Mouse (Mus musculus) neural tube, embryonic 11.5 days (tissue): Measurements from ENCODE around the gene Nop10. TPM values are rescaled to one million over a fixed set of nuclear protein-coding genes. Genes with fewer than 3 reads are reported as not detected.
"Not testable (repeated sequence)": the region's sequence is repeated elsewhere in the genome, so short reads cannot be mapped to it uniquely, and the experiment has no call there.

ENCODE experiments used
- ATAC-seq: fragments of 200-750 bp; cut with Nextera tagmentation; 2 replicates; pipeline ENCODE4 v1.8.0; 2017; ENCODE audit warnings: moderate number of reproducible peaks, mild to moderate bottlenecking, moderate TSS enrichment, moderate library complexity; ENCODE audit not compliant: insufficient read depth, low FRiP score, low TSS enrichment
- DNase-seq: peaks from one replicate; pipeline ENCODE4 v3.0.0-alpha.2; 2015; ENCODE audit warnings: low spot score
- H3K27ac ChIP-seq: fragments of 300-500 bp; sonication (generic); 2 replicates; pipeline ENCODE4 v1.5.1; 2014; ENCODE audit warnings: low read depth, mild to moderate bottlenecking, low read length
- H3K27me3 ChIP-seq: fragments of 300-500 bp; sonication (generic); 2 replicates; pipeline ENCODE4 v1.6.1; 2014; ENCODE audit warnings: mild to moderate bottlenecking, low read length, mixed read lengths; ENCODE audit not compliant: control insufficient read depth, insufficient read depth
- H3K36me3 ChIP-seq: fragments of 300-500 bp; sonication (generic); 2 replicates; pipeline ENCODE4 v1.6.1; 2014; ENCODE audit warnings: mild to moderate bottlenecking, low read length, moderate library complexity, mixed read lengths; ENCODE audit not compliant: control insufficient read depth, insufficient read depth
- H3K4me1 ChIP-seq: fragments of 300-500 bp; sonication (generic); 2 replicates; pipeline ENCODE4 v1.6.1; 2014; ENCODE audit warnings: low read length, mixed read lengths; ENCODE audit not compliant: control insufficient read depth, insufficient read depth
- H3K4me2 ChIP-seq: fragments of 300-500 bp; sonication (generic); 2 replicates; pipeline ENCODE4 v1.6.1; 2014; ENCODE audit warnings: low read depth, mild to moderate bottlenecking, moderate library complexity
- H3K4me3 ChIP-seq: fragments of 300-500 bp; sonication (generic); 2 replicates; pipeline ENCODE4 v1.5.1; 2014; ENCODE audit warnings: low read depth, low read length
- H3K9ac ChIP-seq: fragments of 300-500 bp; sonication (generic); 2 replicates; pipeline ENCODE4 v1.6.1; 2014; ENCODE audit warnings: mild to moderate bottlenecking, low read length
- H3K9me3 ChIP-seq: fragments of 300-500 bp; sonication (generic); 2 replicates; pipeline ENCODE4 v1.6.1; 2016; ENCODE audit warnings: low read length; ENCODE audit not compliant: control insufficient read depth
- WGBS: fragments of 180-500 bp; shearing (Covaris S2); extraction: QIAGEN DNeasy Blood & Tissue Kit; methylation state at CpG from one replicate; pipeline ENCODE4 v1.1.7; 2014; 5-methylcytosine and 5-hydroxymethylcytosine counted together
- polyA plus RNA-seq: library from polyadenylated mRNA; unstranded; fragments of >200 nt; fragmentation: Nextera tagmentation; extraction: Ambion mirVana; gene quantifications from 2 replicates; pipeline ENCODE4 v1.2.1, GENCODE M21; 2014

The Nop10 gene
- polyA plus RNA-seq, 1 experiment from 2014 or later: 167 TPM

DNA sequence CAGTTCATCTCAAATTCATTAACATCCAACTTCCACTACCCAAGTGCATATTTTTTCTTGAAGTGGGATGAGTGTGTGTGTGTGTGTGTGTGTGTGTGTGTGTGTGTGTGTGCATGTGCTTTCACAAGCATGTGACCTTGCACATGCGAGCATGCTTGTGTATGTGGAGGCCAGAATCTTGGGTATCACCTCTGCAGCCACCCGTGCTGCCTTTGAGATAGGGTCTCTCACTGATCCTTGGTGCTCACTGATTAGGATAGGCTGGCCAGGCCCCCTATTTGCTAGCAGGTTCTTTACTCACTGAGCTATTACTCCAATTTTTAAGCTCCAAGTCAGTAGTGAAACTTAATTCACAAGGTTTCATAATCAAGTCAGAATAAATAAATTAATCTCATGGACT lies 11.2 kb downstream of the Nop10 start:
- H3K4me2 ChIP-seq: no peak overlapping the region
- H3K36me3 ChIP-seq: no peaks in the 10 kb centered on the region
- H3K9me3 ChIP-seq: no peaks in the 10 kb centered on the region
- 85% methylated on average over 2 of the region's 2 CpGs for WGBS
- no peaks in the 10 kb centered on the region for H3K4me1 ChIP-seq
- H3K27me3 ChIP-seq: no peaks in the 10 kb centered on the region
- DNase-seq: no peak
- H3K4me3 ChIP-seq: no peak overlapping the region
- no peak for ATAC-seq
- no peak overlapping the region for H3K9ac ChIP-seq
- no peak overlapping the region for H3K27ac ChIP-seq

DNA sequence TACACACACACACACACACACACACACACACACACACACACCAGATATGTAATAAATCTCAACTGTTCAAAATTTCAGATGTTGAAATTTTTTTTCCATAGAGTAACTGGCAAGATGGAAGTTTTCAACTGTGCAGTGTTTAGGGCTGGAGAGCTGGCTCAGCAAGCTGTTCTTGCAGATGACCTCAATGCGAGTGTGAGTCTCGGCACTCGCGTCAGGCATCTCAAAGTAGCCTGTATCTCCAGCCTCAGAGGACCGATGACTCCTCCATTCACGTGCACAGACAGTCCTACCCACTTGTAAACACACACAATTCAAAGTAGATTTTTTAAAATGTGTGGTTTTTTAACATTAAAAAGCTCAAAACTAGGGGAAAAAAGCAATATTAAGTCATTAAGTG lies 11.7 kb downstream of the Nop10 start:
- Histone ChIP-seq H3K27ac (no peak overlapping the region), H3K27me3 (no peaks in the 10 kb centered on the region), H3K9me3 (no peaks in the 10 kb centered on the region), H3K9ac (no peak overlapping the region), H3K4me2 (no peak overlapping the region), H3K36me3 (no peaks in the 10 kb centered on the region), H3K4me3 (no peak overlapping the region), H3K4me1 (no peaks in the 10 kb centered on the region)
- DNase-seq (no peak), ATAC-seq (no peak)
- 86% methylated on average over 6 of the region's 6 CpGs for WGBS

DNA sequence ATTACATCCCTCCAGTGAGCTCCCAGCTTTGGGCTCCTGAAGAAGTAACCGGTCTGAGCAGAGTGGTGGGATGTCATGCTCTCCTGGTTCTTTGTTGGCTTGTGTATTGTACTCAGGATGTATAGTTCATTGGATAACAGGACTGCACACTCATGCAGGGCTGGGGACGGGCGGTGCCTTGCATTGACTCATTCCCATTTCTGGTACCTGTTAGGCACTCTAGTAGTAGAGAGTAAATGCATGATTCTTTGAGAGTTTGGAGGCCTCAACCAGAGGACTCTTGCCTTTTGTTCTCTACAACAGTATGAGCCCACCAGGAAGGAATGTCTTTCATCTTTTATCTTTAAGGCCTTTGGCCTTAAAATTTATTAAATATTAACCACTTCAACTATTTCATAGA lies 15.1 kb downstream of the Nop10 start:
- no peak for ATAC-seq
- Histone ChIP-seq H3K36me3 (no peaks in the 10 kb centered on the region), H3K27me3 (no peaks in the 10 kb centered on the region), H3K4me1 (no peaks in the 10 kb centered on the region), H3K4me3 (no peak overlapping the region), H3K9me3 (no peaks in the 10 kb centered on the region), H3K4me2 (no peak overlapping the region), H3K27ac (no peak overlapping the region), H3K9ac (no peak overlapping the region)
- WGBS: 96% methylated on average over 3 of the region's 3 CpGs
- DNase-seq: no peak

DNA sequence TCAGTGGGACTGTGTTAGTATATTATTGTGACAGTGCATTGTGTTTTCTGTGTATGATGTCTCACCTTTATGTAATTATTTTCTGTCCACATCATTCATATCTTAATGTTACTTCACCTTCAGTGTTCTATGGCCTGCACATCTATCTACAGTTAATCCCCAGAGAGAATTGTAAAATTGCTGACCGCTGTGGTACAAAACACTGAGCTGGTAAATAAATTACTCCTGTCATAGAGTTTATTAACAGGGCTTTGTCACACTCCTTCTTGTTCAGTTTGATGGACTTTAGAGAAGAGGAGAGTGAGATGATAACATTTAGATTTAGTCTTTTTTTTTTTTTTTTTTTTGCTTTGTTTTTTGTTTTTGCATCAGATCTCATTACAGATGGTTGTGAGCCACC lies 21.1 kb downstream of the Nop10 start:
- DNase-seq: no peak
- ATAC-seq: no peak
- Histone ChIP-seq H3K4me1 (no peaks in the 10 kb centered on the region), H3K4me2 (no peak overlapping the region), H3K27ac (no peak overlapping the region), H3K27me3 (no peaks in the 10 kb centered on the region), H3K9me3 (no peaks in the 10 kb centered on the region), H3K4me3 (no peak overlapping the region), H3K36me3 (no peaks in the 10 kb centered on the region), H3K9ac (no peak overlapping the region)
- WGBS: 80% methylated on average over 1 of the region's 1 CpGs

DNA sequence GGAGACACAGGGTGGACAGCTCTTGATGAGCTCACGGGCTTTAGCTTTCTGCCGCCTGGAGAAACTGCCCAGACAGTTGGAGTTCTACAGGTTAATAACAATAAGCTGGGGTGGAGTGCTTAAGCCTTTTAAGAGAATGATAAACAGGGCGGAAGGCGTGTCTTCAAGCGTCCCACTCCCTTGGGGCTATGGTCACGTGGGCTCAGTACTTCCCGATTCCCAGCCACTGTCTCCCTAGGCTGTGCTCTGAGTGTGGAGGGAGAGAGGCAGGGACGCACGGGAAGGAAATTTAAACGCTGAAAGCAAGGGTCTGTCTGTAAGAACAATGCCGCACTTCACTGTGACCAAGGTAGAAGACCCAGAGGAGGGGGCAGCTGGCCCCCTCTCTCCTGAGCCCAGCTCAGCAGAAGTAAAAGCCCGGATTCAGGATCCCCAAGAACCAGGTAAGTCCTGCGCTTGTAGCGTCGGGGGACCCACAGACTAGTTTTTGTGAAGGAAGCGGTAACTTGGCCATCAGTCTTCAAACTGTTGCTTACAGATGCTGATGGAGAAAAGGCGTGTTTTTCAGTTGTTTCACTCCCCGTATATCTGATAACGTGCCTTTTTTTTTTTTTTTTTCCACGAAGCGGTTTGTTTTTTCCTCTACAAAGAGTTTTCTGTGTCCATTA lies 22.8 kb downstream of the Nop10 start:
- Histone ChIP-seq H3K9me3 (no peaks in the 10 kb centered on the region), H3K36me3 (no peaks in the 10 kb centered on the region), H3K4me2 (peak overlapping the region; percentile 65), H3K27ac (no peak overlapping the region), H3K4me3 (peak overlapping the region; percentile 34), H3K27me3 (no peaks in the 10 kb centered on the region), H3K9ac (peak overlapping the region; percentile 37), H3K4me1 (no peaks in the 10 kb centered on the region)
- peak; percentile 95 for ATAC-seq
- DNase-seq: peak; percentile 72
- 3% methylated on average over 21 of the region's 21 CpGs for WGBS

DNA sequence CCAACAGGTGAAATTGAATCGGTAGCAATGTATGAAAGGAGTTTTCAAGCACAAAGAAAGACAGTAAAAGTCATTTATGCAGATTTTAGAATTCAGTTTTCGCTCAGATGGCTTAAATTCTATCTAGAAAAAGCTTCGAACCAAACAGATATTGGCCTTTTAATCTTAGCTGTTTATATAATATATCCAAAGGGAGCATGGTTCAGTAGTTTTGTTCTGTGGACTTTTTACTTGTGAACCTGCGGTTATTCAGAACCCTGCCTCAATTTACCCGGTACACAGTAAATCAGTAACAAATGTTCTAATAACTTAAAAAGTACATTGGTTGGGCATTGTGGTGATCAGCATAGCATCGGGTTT lies 23.3 kb downstream of the Nop10 start:
- 63% methylated on average over 6 of the region's 6 CpGs for WGBS
- no peak for DNase-seq
- ATAC-seq: no peak
- no peaks in the 10 kb centered on the region for H3K4me1 ChIP-seq
- H3K9ac ChIP-seq: no peak overlapping the region
- no peak overlapping the region for H3K27ac ChIP-seq
- no peaks in the 10 kb centered on the region for H3K27me3 ChIP-seq
- no peaks in the 10 kb centered on the region for H3K9me3 ChIP-seq
- no peaks in the 10 kb centered on the region for H3K36me3 ChIP-seq
- peak overlapping the region; percentile 65 for H3K4me2 ChIP-seq
- peak overlapping the region; percentile 34; the same call in 1 of the 2 replicates for H3K4me3 ChIP-seq

DNA sequence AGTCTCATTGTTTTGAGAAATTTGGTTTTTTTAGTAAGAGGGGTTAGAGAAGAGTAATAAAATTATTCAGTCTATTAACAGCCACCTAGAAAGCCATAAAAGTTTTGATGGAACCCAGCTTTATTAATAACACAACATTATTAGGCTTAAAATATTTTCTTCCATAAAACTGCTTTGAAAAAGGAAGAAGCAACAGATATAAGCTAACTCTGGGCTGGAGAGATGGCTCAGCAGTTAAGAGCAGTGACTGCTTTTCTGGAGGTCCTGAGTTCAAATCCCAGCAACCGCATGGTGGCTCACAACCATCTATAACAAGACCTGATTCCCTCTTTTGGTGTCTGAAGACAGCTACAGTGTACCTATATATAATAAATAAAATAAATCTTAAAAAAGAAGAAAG lies 24.3 kb downstream of the Nop10 start:
- not testable (repeated sequence) for H3K4me2 ChIP-seq, ATAC-seq

DNA sequence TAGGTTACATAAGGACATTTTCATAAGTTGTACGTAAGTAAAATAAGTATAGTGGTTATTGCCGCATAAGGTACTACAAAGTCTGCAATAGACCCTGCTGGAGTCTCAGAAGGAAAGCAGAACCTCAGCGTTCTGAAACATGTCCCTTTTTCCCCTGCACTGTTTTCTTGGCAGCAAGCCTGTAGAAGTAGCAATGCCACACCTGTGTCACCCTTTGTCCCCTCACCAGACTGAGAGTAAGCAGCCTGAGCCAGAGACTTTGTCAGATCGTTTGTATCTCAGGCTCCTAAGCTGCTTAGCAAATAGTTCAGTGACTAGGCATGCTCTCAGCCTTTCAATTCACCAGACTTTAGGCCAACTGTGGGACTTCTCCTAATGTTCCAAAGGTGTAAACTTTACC lies 25.3 kb downstream of the Nop10 start:
- no peak overlapping the region for H3K4me2 ChIP-seq
- 74% methylated on average over 4 of the region's 4 CpGs for WGBS
- no peak overlapping the region for H3K9ac ChIP-seq
- no peak overlapping the region for H3K4me3 ChIP-seq
- no peaks in the 10 kb centered on the region for H3K9me3 ChIP-seq
- no peaks in the 10 kb centered on the region for H3K4me1 ChIP-seq
- no peak for DNase-seq
- no peak overlapping the region for H3K27ac ChIP-seq
- no peaks in the 10 kb centered on the region for H3K27me3 ChIP-seq
- no peaks in the 10 kb centered on the region for H3K36me3 ChIP-seq
- ATAC-seq: no peak

More for the DNA sequence above, 24.3 kb downstream of the Nop10 start:
- H3K36me3 ChIP-seq, H3K9me3 ChIP-seq, H3K4me1 ChIP-seq, H3K27me3 ChIP-seq, H3K27ac ChIP-seq, H3K4me3 ChIP-seq, H3K9ac ChIP-seq, DNase-seq: not testable (repeated sequence)
- WGBS: 87% methylated on average over 1 of the region's 1 CpGs

DNA sequence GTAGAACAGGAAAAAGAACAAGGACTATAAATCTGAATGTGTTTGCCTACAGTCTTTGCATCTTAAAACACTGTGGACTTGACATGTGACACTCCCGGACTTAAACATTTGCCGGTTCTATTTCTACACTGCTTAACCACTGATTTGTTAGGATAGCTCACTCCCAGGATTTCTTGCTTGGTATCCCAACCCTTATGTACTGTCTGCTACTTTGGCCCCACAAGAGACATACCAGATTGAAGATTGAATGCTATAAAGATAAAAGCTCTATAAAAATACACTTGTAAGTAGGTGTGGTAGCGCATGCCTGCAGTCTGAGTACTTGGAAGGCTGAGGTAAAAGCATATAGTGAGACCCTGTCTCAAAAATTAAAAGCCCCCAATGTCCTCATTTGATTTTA lies 27.8 kb downstream of the Nop10 start:
- H3K27me3 ChIP-seq: no peaks in the 10 kb centered on the region
- WGBS: 94% methylated on average over 3 of the region's 3 CpGs
- no peak overlapping the region for H3K4me2 ChIP-seq
- H3K9me3 ChIP-seq: no peaks in the 10 kb centered on the region
- H3K4me1 ChIP-seq: no peaks in the 10 kb centered on the region
- no peak overlapping the region for H3K4me3 ChIP-seq
- no peak overlapping the region for H3K9ac ChIP-seq
- H3K36me3 ChIP-seq: no peaks in the 10 kb centered on the region
- DNase-seq (no peak), ATAC-seq (no peak)
- H3K27ac ChIP-seq: no peak overlapping the region
